ENCODE assay signal across 29 mouse cellular contexts in the genomic region with DNA sequence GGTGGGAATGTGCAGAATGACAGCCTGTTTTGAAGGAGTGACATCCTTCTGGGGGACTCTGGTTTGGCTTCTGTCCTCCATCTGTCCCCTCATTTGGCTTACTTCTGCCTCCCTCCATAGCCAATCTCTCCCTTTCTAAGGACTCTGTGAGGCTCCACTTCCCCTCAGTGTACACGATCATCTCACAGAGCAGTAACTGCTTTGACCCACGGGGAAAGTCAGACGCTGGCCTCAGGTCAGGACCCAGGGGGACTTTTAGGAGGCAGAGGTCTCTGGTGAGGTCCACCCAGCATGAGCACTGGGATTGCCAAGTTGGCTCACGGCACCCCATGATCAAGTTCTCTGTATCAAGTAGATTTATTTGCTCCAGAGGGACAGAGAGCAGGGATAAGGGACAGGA.
"Had no signal": no experiment of that assay in that cellular context is flagged by ENCODE, and none has a peak within 500 bp of the region (broad histone marks: within the 10 kb centered on the region; RNA-seq: fewer than 3 reads in every experiment).

No protein-coding gene starts in this region.

- H3K4me3 ChIP-seq: embryonic facial prominence, embryonic 10.5 days; embryonic facial prominence, embryonic 12.5 days; embryonic facial prominence, embryonic 13.5 days; embryonic facial prominence, embryonic 15.5 days; erythroblast, embryonic 14.5 days; forebrain, embryonic 10.5 days; forebrain, embryonic 12.5 days; forebrain, embryonic 13.5 days; forebrain, embryonic 15.5 days; gastrocnemius, adult 2 months; heart, adult 2 months had no signal

- H3K27ac ChIP-seq: embryonic facial prominence, embryonic 10.5 days; embryonic facial prominence, embryonic 12.5 days; embryonic facial prominence, embryonic 13.5 days; embryonic facial prominence, embryonic 15.5 days; forebrain, embryonic 10.5 days; forebrain, embryonic 12.5 days; forebrain, embryonic 13.5 days; forebrain, embryonic 15.5 days; gastrocnemius, adult 2 months; heart, adult 2 months had no signal

- H3K4me1 ChIP-seq: embryonic facial prominence, embryonic 13.5 days; embryonic facial prominence, embryonic 15.5 days had no signal

- ATAC-seq: forebrain, embryonic 13.5 days; forebrain, embryonic 14.5 days; forebrain, embryonic 15.5 days; forebrain, embryonic 16.5 days; forebrain, postnatal 0 days had no signal

- H3K4me2 ChIP-seq: embryonic facial prominence, embryonic 12.5 days; embryonic facial prominence, embryonic 13.5 days; embryonic facial prominence, embryonic 15.5 days; forebrain, embryonic 12.5 days; forebrain, embryonic 13.5 days; forebrain, embryonic 15.5 days had no signal

- DNase-seq: cerebellum, adult 2 months; cerebellum, adult 8-10 months; cerebellum, adult 9-10 months; cerebellum, adult 9-11 months; cerebellum, postnatal 10 days; cerebellum, postnatal 14 days; cerebellum, postnatal 25 days; cerebellum, postnatal 36 days; embryo, embryonic 11 days; forebrain, postnatal 0 days; gastrocnemius, adult 2 months; gastrocnemius, postnatal 10 days; gastrocnemius, postnatal 14 days; gastrocnemius, postnatal 25 days; gastrocnemius, postnatal 36 days; heart, adult 11 months; heart, adult 18-20 months; heart, adult 2 months had no signal

- H3K9me3 ChIP-seq: embryonic facial prominence, embryonic 10.5 days; embryonic facial prominence, embryonic 12.5 days; embryonic facial prominence, embryonic 13.5 days; embryonic facial prominence, embryonic 15.5 days; forebrain, embryonic 10.5 days; forebrain, embryonic 12.5 days; forebrain, embryonic 13.5 days; forebrain, embryonic 15.5 days had no signal

- H3K9ac ChIP-seq: embryonic facial prominence, embryonic 12.5 days; embryonic facial prominence, embryonic 13.5 days; embryonic facial prominence, embryonic 15.5 days; forebrain, embryonic 12.5 days; forebrain, embryonic 13.5 days; forebrain, embryonic 15.5 days; forebrain, postnatal 0 days had no signal

- H3K27me3 ChIP-seq: embryonic facial prominence, embryonic 12.5 days; embryonic facial prominence, embryonic 13.5 days; embryonic facial prominence, embryonic 15.5 days; forebrain, embryonic 12.5 days; forebrain, embryonic 13.5 days; forebrain, embryonic 15.5 days had no signal
